Mouse (Mus musculus) lung, postnatal 0 days (tissue): ENCODE measurements around the gene Dhrs1. TPM values are rescaled to one million over a fixed set of nuclear protein-coding genes. Genes with fewer than 3 reads are reported as not detected.
A peak's percentile ranks its signal among the peaks of the same experiment; 100 is the strongest.

Source experiments
- ATAC-seq: fragments of 200-750 bp; cut with Nextera tagmentation; 2 replicates; pipeline ENCODE4 v1.8.0; 2017; ENCODE audit warnings: moderate library complexity
- DNase-seq: peaks from one replicate; pipeline ENCODE4 v3.0.0-alpha.2; 2016; ENCODE audit warnings: low spot score
- H3K27ac ChIP-seq: fragments of 300-500 bp; sonication (generic); 2 replicates; pipeline ENCODE4 v1.5.1; 2014; ENCODE audit warnings: antibody characterized with exemption, mild to moderate bottlenecking, low read length, mixed read lengths
- H3K27me3 ChIP-seq: fragments of 300-500 bp; sonication (generic); replicated peaks from 2 replicates; pipeline ENCODE4 v1.6.1; 2014; ENCODE audit warnings: low read length, mixed read lengths; ENCODE audit not compliant: insufficient read depth
- H3K36me3 ChIP-seq: fragments of 300-500 bp; sonication (generic); 2 replicates; pipeline ENCODE4 v1.6.1; 2014; ENCODE audit warnings: low read length, mixed read lengths; ENCODE audit not compliant: insufficient read depth
- H3K4me1 ChIP-seq: fragments of 300-500 bp; sonication (generic); 2 replicates; pipeline ENCODE4 v1.6.1; 2014; ENCODE audit warnings: antibody characterized with exemption, low read depth, low read length, mixed read lengths; ENCODE audit not compliant: insufficient read depth
- H3K4me2 ChIP-seq: fragments of 300-500 bp; sonication (generic); replicated peaks from 2 replicates; pipeline ENCODE4 v1.6.1; 2014; ENCODE audit warnings: low read depth, mild to moderate bottlenecking, low read length, moderate library complexity, mixed read lengths
- H3K4me3 ChIP-seq: fragments of 300-500 bp; sonication (generic); 2 replicates; pipeline ENCODE4 v1.5.1; 2014; ENCODE audit warnings: low read depth, low read length
- H3K9ac ChIP-seq: fragments of 300-500 bp; sonication (generic); replicated peaks from 2 replicates; pipeline ENCODE4 v1.6.1; 2014; ENCODE audit warnings: low read depth, mild to moderate bottlenecking
- H3K9me3 ChIP-seq: fragments of 300-500 bp; sonication (generic); 2 replicates; pipeline ENCODE4 v1.6.1; 2016; ENCODE audit warnings: low read length, mixed read lengths
- CTCF ChIP-seq: IDR thresholded peaks from 2 replicates; pipeline ENCODE4 v1.5.1; 2016; ENCODE audit warnings: antibody characterized with exemption, mild to moderate bottlenecking
- EP300 ChIP-seq: IDR thresholded peaks from 2 replicates; pipeline ENCODE4 v1.6.1; 2016; ENCODE audit warnings: antibody characterized with exemption, mild to moderate bottlenecking, control low read depth
- WGBS: fragments of 180-500 bp; shearing (Covaris S2); extraction: QIAGEN DNeasy Blood & Tissue Kit; methylation state at CpG from one replicate; pipeline ENCODE4 v1.1.7; 2014; 5-methylcytosine and 5-hydroxymethylcytosine counted together
- polyA plus RNA-seq: library from polyadenylated mRNA; unstranded; fragments of >200 nt; fragmentation: Nextera tagmentation; extraction: Ambion mirVana; gene quantifications from 2 replicates; pipeline ENCODE4 v1.2.1, GENCODE M21; 2015

Dhrs1 gene
- polyA plus RNA-seq, 1 experiment from 2014 or later, result 74.1 TPM

DNA sequence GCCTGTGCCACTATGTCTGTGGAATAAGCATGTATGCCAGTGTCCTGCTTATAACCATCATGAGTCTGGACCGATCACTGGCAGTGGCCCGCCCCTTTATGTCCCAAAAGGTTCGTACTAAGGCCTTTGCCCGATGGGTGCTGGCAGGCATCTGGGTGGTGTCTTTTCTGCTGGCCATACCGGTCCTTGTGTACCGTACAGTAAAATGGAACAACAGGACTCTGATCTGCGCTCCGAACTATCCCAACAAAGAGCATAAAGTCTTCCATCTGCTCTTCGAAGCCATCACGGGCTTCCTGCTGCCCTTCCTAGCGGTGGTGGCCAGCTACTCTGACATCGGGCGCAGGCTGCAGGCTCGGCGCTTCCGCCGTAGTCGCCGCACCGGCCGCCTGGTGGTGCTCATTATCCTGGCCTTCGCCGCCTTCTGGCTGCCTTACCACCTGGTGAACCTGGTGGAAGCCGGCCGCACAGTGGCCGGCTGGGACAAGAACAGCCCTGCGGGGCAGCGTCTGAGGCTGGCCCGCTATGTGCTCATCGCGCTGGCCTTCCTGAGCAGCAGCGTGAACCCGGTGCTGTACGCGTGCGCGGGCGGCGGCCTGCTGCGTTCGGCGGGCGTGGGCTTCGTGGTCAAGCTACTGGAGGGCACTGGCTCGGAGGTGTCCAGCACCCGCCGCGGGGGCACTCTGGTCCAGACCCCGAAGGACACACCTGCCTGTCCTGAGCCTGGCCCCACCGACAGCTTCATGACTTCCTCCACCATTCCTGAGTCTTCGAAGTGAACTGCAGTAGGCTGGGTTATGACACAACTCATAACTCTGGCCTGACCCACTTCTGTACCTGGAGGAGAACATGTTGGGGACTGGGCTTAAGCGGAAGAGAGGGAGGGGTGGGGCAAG lies 22.3 kb upstream of the Dhrs1 start:
- Histone ChIP-seq H3K4me2 (peak overlapping the region; percentile 50), H3K9me3 (no peaks in the 10 kb centered on the region), H3K9ac (0 out of 2 replicates have a peak overlapping the region, but pooled peaks have one; percentile 1), H3K27ac (0 out of 2 replicates have a peak overlapping the region, but pooled peaks have one; percentile 14), H3K4me3 (no peak overlapping the region), H3K27me3 (no peaks in the 10 kb centered on the region), H3K36me3 (no peaks in the 10 kb centered on the region), H3K4me1 (peaks cover 9% of the 10 kb centered on the region; the same call in 1 of the 2 replicates)
- peak; percentile 71 for DNase-seq
- TF ChIP-seq CTCF (peak; percentile 73), EP300 (no peak)
- WGBS, result 10% methylated on average over 52 of the region's 52 CpGs
- peak; percentile 56 for ATAC-seq

DNA sequence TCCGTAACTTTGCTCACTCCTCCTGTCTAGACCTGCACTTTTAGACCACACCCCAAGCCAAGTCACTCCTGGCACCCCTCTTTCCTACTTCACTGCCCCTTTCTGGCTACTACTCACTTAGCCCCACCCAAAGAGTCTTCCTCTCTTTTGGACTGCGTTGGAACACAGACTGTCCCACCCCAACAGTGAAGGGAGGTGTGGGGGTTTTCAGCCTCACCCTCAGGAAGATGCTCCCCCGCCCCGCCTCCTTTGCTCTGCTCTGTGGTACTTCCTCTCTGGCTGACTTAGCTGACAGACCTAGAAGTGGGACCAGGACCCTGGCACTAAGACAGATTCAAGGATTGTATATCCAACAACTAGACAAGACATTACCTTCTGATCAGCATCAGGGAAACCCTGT lies 20.2 kb upstream of the Dhrs1 start, which contains the start of gene Ltb4r1:
TSS of gene Ltb4r1 (plus strand) at position 267 of the 400 bp plus-strand sequence.
- no peak for DNase-seq
- no peak for ATAC-seq
- TF ChIP-seq CTCF (no peak), EP300 (no peak)
- H3K4me3 ChIP-seq, result no peak within 1 kb of the TSS
- H3K36me3 ChIP-seq, result no peaks in the 10 kb centered on the region
- H3K4me1 ChIP-seq, result peaks cover 9% of the 10 kb centered on the region; the same call in 1 of the 2 replicates
- WGBS, result 51% methylated on average over 4 of the region's 4 CpGs
- H3K27me3 ChIP-seq, result 0 out of 2 replicates have a peak, but pooled peaks cover 3% of the 10 kb centered on the region
- H3K4me2 ChIP-seq, result no peak within 1 kb of the TSS
- no peak within 1 kb of the TSS for H3K9ac ChIP-seq
- H3K27ac ChIP-seq, result no peak within 1 kb of the TSS
- H3K9me3 ChIP-seq, result no peaks in the 10 kb centered on the region

DNA sequence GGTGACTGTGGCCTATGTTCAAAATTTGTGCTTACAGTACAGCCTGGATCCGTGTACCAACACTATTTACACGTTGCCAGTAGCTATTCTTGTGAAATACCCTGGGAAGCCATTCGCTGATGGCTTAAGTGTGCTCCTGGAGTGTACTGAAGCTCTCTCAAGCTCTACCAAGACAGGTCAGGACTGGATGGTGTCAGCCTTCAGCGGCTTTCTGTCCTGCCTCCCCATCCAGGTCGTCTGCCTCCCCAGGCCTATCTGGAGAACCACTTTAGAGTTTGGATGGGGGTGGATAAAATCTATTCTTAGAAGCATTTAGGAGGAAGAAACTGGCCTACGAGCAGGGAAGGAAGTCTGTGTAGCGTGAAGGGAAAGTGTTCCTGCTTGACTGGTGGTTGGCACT lies 17.7 kb upstream of the Dhrs1 start:
- peak; percentile 92 for DNase-seq
- Histone ChIP-seq H3K4me3 (no peak overlapping the region), H3K9me3 (no peaks in the 10 kb centered on the region), H3K27ac (peak overlapping the region; percentile 82), H3K27me3 (0 out of 2 replicates have a peak, but pooled peaks cover 3% of the 10 kb centered on the region), H3K4me2 (peak overlapping the region; percentile 88; the same call in 1 of the 2 replicates), H3K9ac (no peak overlapping the region), H3K36me3 (no peaks in the 10 kb centered on the region), H3K4me1 (peaks cover 10% of the 10 kb centered on the region; the same call in 1 of the 2 replicates)
- ATAC-seq, result peak; percentile 74
- no peak for TF ChIP-seq CTCF
- peak; percentile 77 for TF ChIP-seq EP300
- WGBS, result 24% methylated on average over 7 of the region's 7 CpGs

DNA sequence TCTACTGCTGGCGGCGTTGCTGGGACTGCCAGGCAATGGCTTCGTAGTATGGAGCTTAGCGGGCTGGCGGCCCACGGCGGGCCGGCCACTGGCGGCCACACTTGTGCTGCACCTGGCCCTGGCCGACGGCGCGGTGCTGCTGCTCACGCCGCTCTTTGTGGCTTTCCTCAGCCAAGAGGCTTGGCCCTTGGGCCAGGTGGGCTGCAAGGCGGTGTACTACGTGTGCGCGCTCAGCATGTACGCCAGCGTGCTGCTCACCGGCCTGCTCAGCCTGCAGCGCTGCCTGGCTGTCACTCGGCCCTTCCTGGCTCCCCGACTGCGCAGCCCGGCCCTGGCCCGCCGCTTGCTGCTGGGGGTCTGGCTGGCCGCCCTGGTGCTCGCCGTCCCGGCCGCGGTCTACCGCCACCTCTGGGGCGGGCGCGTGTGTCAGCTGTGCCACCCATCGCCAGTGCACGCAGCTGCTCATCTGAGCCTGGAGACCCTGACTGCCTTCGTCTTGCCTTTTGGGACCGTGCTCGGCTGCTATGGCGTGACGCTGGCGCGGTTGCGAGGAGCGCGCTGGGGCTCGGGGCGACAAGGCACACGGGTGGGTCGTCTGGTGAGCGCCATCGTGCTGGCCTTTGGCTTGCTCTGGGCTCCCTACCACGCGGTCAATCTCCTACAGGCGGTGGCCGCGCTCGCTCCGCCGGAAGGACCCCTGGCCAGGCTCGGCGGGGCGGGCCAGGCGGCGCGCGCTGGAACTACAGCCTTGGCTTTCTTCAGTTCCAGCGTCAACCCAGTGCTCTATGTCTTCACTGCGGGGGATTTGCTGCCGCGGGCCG lies 16.7 kb upstream of the Dhrs1 start:
- Histone ChIP-seq H3K9me3 (no peaks in the 10 kb centered on the region), H3K4me1 (peaks cover 3% of the 10 kb centered on the region; the same call in 1 of the 2 replicates), H3K27ac (peak overlapping the region; percentile 82), H3K36me3 (no peaks in the 10 kb centered on the region), H3K9ac (peak overlapping the region; percentile 36), H3K4me2 (peak overlapping the region; percentile 88), H3K27me3 (0 out of 2 replicates have a peak, but pooled peaks cover 3% of the 10 kb centered on the region), H3K4me3 (peak overlapping the region; percentile 48)
- peak; percentile 70 for ATAC-seq
- 1% methylated on average over 74 of the region's 77 CpGs for WGBS
- peak; percentile 74 for DNase-seq
- TF ChIP-seq CTCF, result peak; percentile 45
- no peak for TF ChIP-seq EP300

DNA sequence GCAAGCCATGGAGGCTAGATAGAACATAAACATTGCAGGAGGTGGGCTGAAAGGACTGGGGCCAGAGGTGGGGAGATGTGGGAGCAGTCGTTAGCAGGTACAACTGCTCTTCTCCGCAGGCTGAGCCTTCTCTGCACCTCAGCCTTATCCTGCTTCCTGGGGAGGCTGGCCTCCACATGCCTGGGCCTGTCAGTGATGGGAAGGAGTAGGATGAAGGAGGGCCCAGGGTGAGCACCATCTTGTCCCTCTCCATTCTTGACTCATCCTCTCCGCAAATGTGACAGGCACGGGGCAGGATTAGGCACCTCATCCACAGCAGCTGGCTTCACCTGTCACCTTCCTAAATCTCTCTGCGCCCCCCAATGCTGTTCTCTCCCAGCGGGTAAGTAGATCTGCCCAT lies 15.7 kb upstream of the Dhrs1 start, which contains the start of gene Ltb4r2:
TSS of gene Ltb4r2 (plus strand) at position 266 of the 400 bp plus-strand sequence.
- peak within 1 kb of the TSS; percentile 82 for H3K27ac ChIP-seq
- ATAC-seq, result no peak
- 87% methylated on average over 6 of the region's 6 CpGs for WGBS

More for the DNA sequence above, 15.7 kb upstream of the Dhrs1 start, which contains the start of gene Ltb4r2:
- H3K4me2 ChIP-seq, result peak within 1 kb of the TSS; percentile 88
- H3K9me3 ChIP-seq, result no peaks in the 10 kb centered on the region
- peak within 1 kb of the TSS; percentile 48 for H3K4me3 ChIP-seq
- H3K4me1 ChIP-seq, result peaks cover 3% of the 10 kb centered on the region; the same call in 1 of the 2 replicates
- peak within 1 kb of the TSS; percentile 36 for H3K9ac ChIP-seq
- TF ChIP-seq EP300 (no peak), CTCF (no peak)
- H3K36me3 ChIP-seq, result no peaks in the 10 kb centered on the region
- H3K27me3 ChIP-seq, result 0 out of 2 replicates have a peak, but pooled peaks cover 3% of the 10 kb centered on the region
- DNase-seq, result no peak
